Mouse (Mus musculus) midbrain, embryonic 12.5 days (tissue): ENCODE results near the gene L3mbtl4. TPM values are rescaled to one million over a fixed set of nuclear protein-coding genes. Genes with fewer than 3 reads are reported as not detected.
"Not testable (repeated sequence)": the region's sequence is repeated elsewhere in the genome, so short reads cannot be mapped to it uniquely, and the experiment has no call there.

Experiments
- ATAC-seq: fragments of 200-750 bp; cut with Nextera tagmentation; 2 replicates; pipeline ENCODE4 v1.8.0; 2017; ENCODE audit warnings: low read depth, moderate TSS enrichment, moderate library complexity; ENCODE audit not compliant: low FRiP score
- H3K27ac ChIP-seq: fragments of 300-500 bp; sonication (generic); replicated peaks from 2 replicates; pipeline ENCODE4 v1.5.1; 2016; ENCODE audit warnings: mild to moderate bottlenecking
- H3K27me3 ChIP-seq: fragments of 300-500 bp; sonication (generic); 2 replicates; pipeline ENCODE4 v1.6.1; 2016; ENCODE audit warnings: mild to moderate bottlenecking
- H3K36me3 ChIP-seq: fragments of 300-500 bp; sonication (generic); 2 replicates; pipeline ENCODE4 v1.6.1; 2016
- H3K4me1 ChIP-seq: fragments of 300-500 bp; sonication (generic); 2 replicates; pipeline ENCODE4 v1.6.1; 2016
- H3K4me2 ChIP-seq: fragments of 300-500 bp; sonication (generic); replicated peaks from 2 replicates; pipeline ENCODE4 v1.6.1; 2016; ENCODE audit warnings: mild to moderate bottlenecking, moderate library complexity
- H3K4me3 ChIP-seq: fragments of 300-500 bp; sonication (generic); 2 replicates; pipeline ENCODE4 v1.5.1; 2016; ENCODE audit warnings: mild to moderate bottlenecking
- H3K9ac ChIP-seq: fragments of 300-500 bp; sonication (generic); replicated peaks from 2 replicates; pipeline ENCODE4 v1.6.1; 2016; ENCODE audit warnings: mild to moderate bottlenecking, moderate library complexity
- H3K9me3 ChIP-seq: fragments of 300-500 bp; sonication (generic); 2 replicates; pipeline ENCODE4 v1.6.1; 2016; ENCODE audit warnings: mild to moderate bottlenecking
- WGBS: fragments of 180-500 bp; shearing (Covaris S2); methylation state at CpG from one replicate; pipeline ENCODE4 v1.1.7; 2016; 5-methylcytosine and 5-hydroxymethylcytosine counted together
- polyA plus RNA-seq: library from polyadenylated mRNA; unstranded; fragments of >200 nt; fragmentation: Nextera tagmentation; extraction: Ambion mirVana; gene quantifications from 2 replicates; pipeline ENCODE4 v1.2.1, GENCODE M21; 2016

The L3mbtl4 gene
- polyA plus RNA-seq, 1 experiment from 2014 or later: 0.34 TPM

GRCm38 (mm10) chr17:68407121-68407520 lies 133.5 kb downstream of the L3mbtl4 start:
- not testable (repeated sequence) for H3K4me2 ChIP-seq, H3K9ac ChIP-seq, H3K9me3 ChIP-seq, H3K36me3 ChIP-seq, ATAC-seq, H3K27ac ChIP-seq, H3K4me1 ChIP-seq, H3K27me3 ChIP-seq, H3K4me3 ChIP-seq
- 79% methylated on average over 1 of the region's 1 CpGs for WGBS

DNA sequence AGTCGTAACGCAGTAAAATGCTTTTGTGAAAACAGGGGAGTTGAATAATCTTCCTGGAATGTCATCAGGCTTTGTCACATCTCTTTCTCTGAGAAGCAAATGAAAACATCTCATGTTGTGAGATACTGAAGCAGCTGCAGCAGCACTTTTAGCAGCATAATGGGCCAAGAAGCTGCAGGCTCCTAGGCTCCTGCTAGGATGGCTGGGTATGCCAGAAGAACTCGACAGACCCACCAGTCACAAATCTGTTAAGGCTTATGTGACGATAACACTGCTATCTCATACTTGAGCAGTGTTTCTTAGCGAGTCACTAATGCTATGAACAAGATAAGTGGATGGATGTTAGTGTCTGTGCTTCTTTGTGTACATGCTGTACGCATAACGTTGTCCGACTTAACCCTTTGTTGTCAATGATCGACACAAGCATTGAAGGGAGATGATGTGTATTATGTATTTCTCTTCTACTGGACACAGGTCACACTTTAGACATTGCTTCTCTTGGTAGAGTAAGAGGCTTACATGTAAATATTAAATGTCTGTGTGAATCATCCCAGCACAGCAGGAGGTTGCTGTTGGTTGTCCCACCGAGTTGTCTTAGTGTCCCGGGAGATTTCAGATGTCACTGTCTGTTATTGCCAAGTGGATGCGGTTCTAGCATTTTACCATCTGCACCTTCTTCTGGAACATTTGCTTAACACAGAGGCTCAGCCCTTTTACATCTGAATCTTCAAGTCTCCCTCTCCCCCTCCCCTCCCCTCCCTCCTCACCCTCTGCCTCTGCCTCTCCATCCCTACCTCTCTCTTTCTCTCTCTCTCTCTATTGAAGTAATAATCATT lies 149.3 kb downstream of the L3mbtl4 start:
- WGBS: 68% methylated on average over 12 of the region's 12 CpGs

DNA sequence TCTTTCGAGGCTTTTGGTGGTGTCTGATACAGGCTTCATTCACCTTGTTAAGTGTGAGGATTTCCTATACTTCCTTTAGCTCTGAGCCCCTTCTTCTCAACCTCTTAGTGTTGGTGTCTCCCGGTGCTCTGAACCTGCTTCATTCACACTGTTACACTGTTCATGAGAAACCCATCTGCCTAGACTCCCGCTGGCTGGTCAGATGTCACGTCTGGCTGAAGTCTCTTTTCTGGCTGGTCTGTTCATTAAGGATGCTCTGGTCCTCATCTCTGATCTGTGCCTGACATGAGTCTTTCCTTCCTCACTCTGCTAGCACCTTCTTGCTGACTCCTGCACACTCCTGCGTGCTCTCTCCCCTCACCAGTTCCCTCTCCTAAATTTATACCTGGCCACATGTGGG lies 160.0 kb downstream of the L3mbtl4 start:
- Histone ChIP-seq H3K9me3 (no peaks in the 10 kb centered on the region), H3K4me2 (no peak overlapping the region), H3K27me3 (no peaks in the 10 kb centered on the region), H3K9ac (no peak overlapping the region), H3K4me1 (no peaks in the 10 kb centered on the region), H3K36me3 (no peaks in the 10 kb centered on the region), H3K4me3 (no peak overlapping the region), H3K27ac (no peak overlapping the region)
- ATAC-seq: no peak
- WGBS: 71% methylated on average over 5 of the region's 5 CpGs

More for the DNA sequence above, 149.3 kb downstream of the L3mbtl4 start:
- H3K4me2 ChIP-seq: no peak overlapping the region
- H3K27ac ChIP-seq: no peak overlapping the region
- ATAC-seq: no peak
- H3K9me3 ChIP-seq: no peaks in the 10 kb centered on the region
- H3K4me1 ChIP-seq: no peaks in the 10 kb centered on the region
- no peak overlapping the region for H3K9ac ChIP-seq
- no peak overlapping the region for H3K4me3 ChIP-seq
- no peaks in the 10 kb centered on the region for H3K27me3 ChIP-seq
- no peaks in the 10 kb centered on the region for H3K36me3 ChIP-seq

- no peak overlapping the region for H3K27ac ChIP-seq
- H3K36me3 ChIP-seq: no peaks in the 10 kb centered on the region
- no peaks in the 10 kb centered on the region for H3K4me1 ChIP-seq
- H3K27me3 ChIP-seq: no peaks in the 10 kb centered on the region
- no peak overlapping the region for H3K4me3 ChIP-seq
- no peak overlapping the region for H3K4me2 ChIP-seq
- H3K9me3 ChIP-seq: no peaks in the 10 kb centered on the region; the same call in 1 of the 2 replicates
- 85% methylated on average over 1 of the region's 1 CpGs for WGBS
- ATAC-seq: no peak
- no peak overlapping the region for H3K9ac ChIP-seq
Measured at GRCm38 (mm10) chr17:68450921-68451320, 177.3 kb downstream of the L3mbtl4 start.

GRCm38 (mm10) chr17:68461471-68461870 lies 187.9 kb downstream of the L3mbtl4 start:
- Histone ChIP-seq H3K9ac (no peak overlapping the region), H3K36me3 (no peaks in the 10 kb centered on the region), H3K27ac (no peak overlapping the region), H3K4me1 (no peaks in the 10 kb centered on the region), H3K9me3 (no peaks in the 10 kb centered on the region), H3K4me2 (no peak overlapping the region), H3K4me3 (no peak overlapping the region), H3K27me3 (no peaks in the 10 kb centered on the region)
- WGBS: 90% methylated on average over 5 of the region's 5 CpGs
- ATAC-seq: no peak

- H3K9ac ChIP-seq: no peak overlapping the region
- H3K4me1 ChIP-seq: no peaks in the 10 kb centered on the region
- no peaks in the 10 kb centered on the region for H3K36me3 ChIP-seq
- 67% methylated on average over 1 of the region's 1 CpGs for WGBS
- ATAC-seq: no peak
- no peaks in the 10 kb centered on the region for H3K27me3 ChIP-seq
- H3K27ac ChIP-seq: no peak overlapping the region
- no peaks in the 10 kb centered on the region for H3K9me3 ChIP-seq
- H3K4me3 ChIP-seq: no peak overlapping the region
- H3K4me2 ChIP-seq: no peak overlapping the region
Measured at GRCm38 (mm10) chr17:68467311-68467710, 193.7 kb downstream of the L3mbtl4 start.

GRCm38 (mm10) chr17:68490065-68490691 lies 216.6 kb downstream of the L3mbtl4 start:
- H3K36me3 ChIP-seq: no peaks in the 10 kb centered on the region
- 36% methylated on average over 4 of the region's 4 CpGs for WGBS
- peak; percentile 60 for ATAC-seq

GRCm38 (mm10) chr17:68492231-68492630 lies 218.6 kb downstream of the L3mbtl4 start:
- no peak overlapping the region for H3K27ac ChIP-seq
- no peaks in the 10 kb centered on the region for H3K27me3 ChIP-seq
- H3K9ac ChIP-seq: no peak overlapping the region
- no peaks in the 10 kb centered on the region for H3K4me1 ChIP-seq
- H3K4me3 ChIP-seq: no peak overlapping the region
- H3K36me3 ChIP-seq: no peaks in the 10 kb centered on the region
- H3K4me2 ChIP-seq: no peak overlapping the region
- WGBS: 89% methylated on average over 3 of the region's 3 CpGs
- no peak for ATAC-seq
- no peaks in the 10 kb centered on the region for H3K9me3 ChIP-seq

More at GRCm38 (mm10) chr17:68490065-68490691, 216.6 kb downstream of the L3mbtl4 start:
- H3K4me2 ChIP-seq: no peak overlapping the region
- H3K9ac ChIP-seq: no peak overlapping the region
- no peak overlapping the region for H3K27ac ChIP-seq
- H3K27me3 ChIP-seq: no peaks in the 10 kb centered on the region
- H3K4me3 ChIP-seq: no peak overlapping the region
- H3K4me1 ChIP-seq: no peaks in the 10 kb centered on the region
- H3K9me3 ChIP-seq: no peaks in the 10 kb centered on the region

- H3K4me1 ChIP-seq, H3K36me3 ChIP-seq, H3K9ac ChIP-seq, H3K4me3 ChIP-seq, H3K27me3 ChIP-seq, H3K4me2 ChIP-seq, H3K27ac ChIP-seq, ATAC-seq, H3K9me3 ChIP-seq: not testable (repeated sequence)
- WGBS: 80% methylated on average over 2 of the region's 4 CpGs
Measured at GRCm38 (mm10) chr17:68502998-68503397, 229.4 kb downstream of the L3mbtl4 start.

- Histone ChIP-seq H3K27me3 (no peaks in the 10 kb centered on the region), H3K9me3 (no peaks in the 10 kb centered on the region; the same call in 1 of the 2 replicates), H3K4me3 (no peak overlapping the region), H3K36me3 (no peaks in the 10 kb centered on the region), H3K27ac (no peak overlapping the region), H3K4me1 (no peaks in the 10 kb centered on the region), H3K4me2 (no peak overlapping the region), H3K9ac (no peak overlapping the region)
- WGBS: 82% methylated on average over 9 of the region's 9 CpGs
- ATAC-seq: no peak
Measured at GRCm38 (mm10) chr17:68559698-68560097, 286.1 kb downstream of the L3mbtl4 start.

- H3K4me2 ChIP-seq: no peak overlapping the region
- H3K9ac ChIP-seq: no peak overlapping the region
- ATAC-seq: peak; percentile 44; the same call in 1 of the 2 replicates
- no peak overlapping the region for H3K4me3 ChIP-seq
- H3K36me3 ChIP-seq: no peaks in the 10 kb centered on the region
- WGBS: 38% methylated on average over 1 of the region's 1 CpGs
- H3K4me1 ChIP-seq: no peaks in the 10 kb centered on the region
- no peaks in the 10 kb centered on the region; the same call in 1 of the 2 replicates for H3K9me3 ChIP-seq
- H3K27ac ChIP-seq: no peak overlapping the region
- H3K27me3 ChIP-seq: no peaks in the 10 kb centered on the region
Measured at GRCm38 (mm10) chr17:68560264-68560663, 286.7 kb downstream of the L3mbtl4 start.

DNA sequence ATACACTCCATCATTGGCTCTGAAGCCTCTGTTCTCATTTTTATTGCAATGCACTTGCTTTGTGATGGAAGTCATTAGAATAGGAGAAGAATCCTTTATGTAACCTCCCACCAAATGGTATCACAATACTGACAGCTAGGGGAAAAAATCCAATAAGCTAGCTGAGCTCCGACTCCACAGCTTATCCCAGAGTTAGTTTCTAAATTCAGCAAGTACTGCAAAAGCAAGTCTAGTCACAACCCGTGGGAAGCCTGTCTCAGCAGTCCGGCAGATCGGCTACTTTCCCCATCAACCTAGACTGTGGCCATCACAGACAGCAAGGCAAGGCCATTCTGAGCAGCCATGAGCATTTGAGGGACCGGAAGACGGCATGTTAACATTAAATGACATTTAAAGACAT lies 298.2 kb downstream of the L3mbtl4 start:
- Histone ChIP-seq H3K4me1 (no peaks in the 10 kb centered on the region), H3K4me3 (no peak overlapping the region), H3K27ac (no peak overlapping the region), H3K27me3 (no peaks in the 10 kb centered on the region), H3K9ac (no peak overlapping the region), H3K9me3 (no peaks in the 10 kb centered on the region), H3K36me3 (no peaks in the 10 kb centered on the region), H3K4me2 (no peak overlapping the region)
- ATAC-seq: no peak
- 92% methylated on average over 6 of the region's 6 CpGs for WGBS
